Mouse (Mus musculus) thymus, adult 2 months (tissue): Measurements from ENCODE around the gene C2cd2.

ENCODE experiments used
- CTCF ChIP-seq: fragments of 200-500 bp; IDR thresholded peaks from 2 replicates; pipeline ENCODE4 v1.5.1; 2012; ENCODE audit warnings: mild to moderate bottlenecking, control low read depth, low read length, moderate library complexity, borderline replicate concordance; ENCODE audit not compliant: control insufficient read depth, poor library complexity, insufficient read depth; ENCODE audit errors: extremely low read depth
- POLR2A ChIP-seq: fragments of 200-500 bp; IDR thresholded peaks from 2 replicates; pipeline ENCODE4 v1.6.1; 2012; ENCODE audit warnings: mild to moderate bottlenecking, low read length, control low read depth, moderate library complexity; ENCODE audit not compliant: control insufficient read depth, poor library complexity, insufficient read depth; ENCODE audit errors: extremely low read depth

DNA sequence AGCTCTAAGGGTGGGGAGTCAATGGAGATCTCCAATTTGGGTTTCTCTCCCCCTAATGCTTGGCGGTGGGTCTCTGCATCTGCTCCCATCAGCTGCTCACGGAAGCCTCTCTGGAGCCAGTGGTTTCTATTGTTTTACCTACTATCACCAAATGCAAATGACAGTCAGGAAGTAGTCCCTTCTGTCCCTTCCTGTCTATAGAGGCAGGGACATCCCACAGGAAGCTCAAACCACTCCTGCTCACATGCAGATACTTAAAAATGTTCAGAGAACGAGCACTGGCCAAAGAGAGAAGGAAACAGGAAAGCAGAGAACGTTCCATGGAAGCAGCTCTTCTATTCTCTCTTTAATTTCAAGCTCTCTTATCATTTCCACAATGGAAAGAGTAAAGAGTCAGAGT is 142.9 kb downstream of the C2cd2 start:
- TF ChIP-seq CTCF (no peak), POLR2A (no peak)
